Mouse (Mus musculus): Measurements from ENCODE around the gene Inhba. TPM values are rescaled to one million over a fixed set of nuclear protein-coding genes. Genes with fewer than 3 reads are reported as not detected.

Inhba gene
- polyA plus RNA-seq, 1 experiment from 2014 or later = 7.5 TPM

- WGBS = 84% methylated on average over 5 of the region's 5 CpGs
Observed at GRCm38 (mm10) chr13:16030557-16031057, 19.0 kb downstream of the Inhba start.

DNA sequence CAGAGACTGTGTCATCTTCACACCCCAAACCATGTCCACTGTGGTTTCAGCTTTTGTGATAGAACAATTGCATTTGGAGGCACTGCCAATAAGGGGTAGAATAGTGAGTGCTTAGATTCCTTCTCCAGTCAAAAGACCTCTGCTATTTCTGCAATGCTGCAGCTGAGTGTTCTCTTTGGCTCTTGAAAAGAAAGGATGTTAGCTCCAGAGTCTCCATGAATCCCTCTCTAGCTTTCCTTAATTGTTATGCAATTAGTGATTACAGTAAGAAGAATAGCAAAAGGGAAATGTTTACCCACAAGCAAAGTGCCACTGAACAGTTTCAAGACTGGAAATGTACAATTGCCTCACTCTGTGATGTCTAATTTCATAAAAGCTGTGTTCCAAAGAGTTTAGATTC, 20.8 kb downstream of the Inhba start:
- no peaks in the 10 kb centered on the region for H3K27me3 ChIP-seq
- H3K4me2 ChIP-seq (replicated peaks) = no peak overlapping the region
- ATAC-seq (replicated peaks) = no peak
- H3K36me3 ChIP-seq = no peaks in the 10 kb centered on the region
- no peak overlapping the region for H3K27ac ChIP-seq (replicated peaks)
- no peaks in the 10 kb centered on the region for H3K4me1 ChIP-seq
- H3K4me3 ChIP-seq = no peak overlapping the region
- no peak overlapping the region for H3K9ac ChIP-seq (replicated peaks)
- H3K9me3 ChIP-seq = no peaks in the 10 kb centered on the region

More at GRCm38 (mm10) chr13:16030557-16031057, 19.0 kb downstream of the Inhba start:
- Histone ChIP-seq H3K4me2 (replicated peaks) (no peak overlapping the region), H3K27ac (replicated peaks) (no peak overlapping the region), H3K4me1 (no peaks in the 10 kb centered on the region), H3K36me3 (no peaks in the 10 kb centered on the region), H3K9ac (replicated peaks) (no peak overlapping the region), H3K27me3 (no peaks in the 10 kb centered on the region), H3K9me3 (no peaks in the 10 kb centered on the region), H3K4me3 (no peak overlapping the region)
- ATAC-seq (replicated peaks) = no peak

- WGBS = 13% methylated on average over 6 of the region's 6 CpGs
- no peaks in the 10 kb centered on the region for H3K36me3 ChIP-seq
- ATAC-seq (replicated peaks) = no peak
Observed at GRCm38 (mm10) chr13:16032935-16033592, 21.4 kb downstream of the Inhba start.

DNA sequence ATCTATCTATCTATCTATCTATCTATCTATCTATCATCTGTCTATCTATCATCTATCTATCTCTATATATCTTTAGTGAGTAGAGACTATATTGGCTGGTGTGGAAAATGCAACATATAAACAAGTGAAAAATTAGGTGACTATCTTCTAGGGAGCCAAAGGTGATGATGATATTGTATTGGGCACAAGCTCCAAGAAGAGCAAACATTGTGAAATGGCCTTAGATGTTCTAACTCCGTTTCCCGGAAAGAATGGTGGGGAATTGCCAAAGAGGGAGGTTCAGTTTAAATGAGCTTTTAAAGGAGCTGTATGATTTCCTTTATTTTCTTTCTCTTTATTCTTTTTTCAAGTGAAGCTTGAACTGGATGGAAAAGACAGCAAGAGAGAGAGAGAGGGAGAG, 57.4 kb downstream of the Inhba start:
- H3K4me1 ChIP-seq = no peaks in the 10 kb centered on the region
- WGBS = 91% methylated on average over 2 of the region's 2 CpGs

More at GRCm38 (mm10) chr13:16032935-16033592, 21.4 kb downstream of the Inhba start:
- Histone ChIP-seq H3K4me1 (no peaks in the 10 kb centered on the region), H3K4me2 (replicated peaks) (no peak overlapping the region), H3K27me3 (no peaks in the 10 kb centered on the region), H3K4me3 (no peak overlapping the region), H3K9me3 (no peaks in the 10 kb centered on the region), H3K27ac (replicated peaks) (no peak overlapping the region), H3K9ac (replicated peaks) (no peak overlapping the region)

GRCm38 (mm10) chr13:16077276-16077675, 65.6 kb downstream of the Inhba start:
- no peaks in the 10 kb centered on the region for H3K9me3 ChIP-seq
- H3K4me3 ChIP-seq = no peak overlapping the region
- H3K4me1 ChIP-seq = peaks cover 5% of the 10 kb centered on the region; the same call in 1 of the 2 replicates
- no peak overlapping the region for H3K27ac ChIP-seq (replicated peaks)
- H3K9ac ChIP-seq (replicated peaks) = no peak overlapping the region
- ATAC-seq (replicated peaks) = no peak
- H3K27me3 ChIP-seq = no peaks in the 10 kb centered on the region
- no peak overlapping the region for H3K4me2 ChIP-seq (replicated peaks)
- H3K36me3 ChIP-seq = no peaks in the 10 kb centered on the region
- WGBS = 88% methylated on average over 5 of the region's 5 CpGs

More for the DNA sequence above, 57.4 kb downstream of the Inhba start:
- Histone ChIP-seq H3K4me2 (replicated peaks) (no peak overlapping the region), H3K9me3 (no peaks in the 10 kb centered on the region), H3K36me3 (no peaks in the 10 kb centered on the region), H3K4me3 (no peak overlapping the region), H3K27ac (replicated peaks) (no peak overlapping the region), H3K9ac (replicated peaks) (no peak overlapping the region), H3K27me3 (no peaks in the 10 kb centered on the region)
- no peak for ATAC-seq (replicated peaks)

- Histone ChIP-seq H3K36me3 (no peaks in the 10 kb centered on the region), H3K4me1 (peaks cover 5% of the 10 kb centered on the region; the same call in 1 of the 2 replicates), H3K27ac (replicated peaks) (no peak overlapping the region), H3K9ac (replicated peaks) (no peak overlapping the region), H3K4me3 (no peak overlapping the region), H3K9me3 (no peaks in the 10 kb centered on the region), H3K4me2 (replicated peaks) (no peak overlapping the region), H3K27me3 (no peaks in the 10 kb centered on the region)
- 62% methylated on average over 7 of the region's 7 CpGs for WGBS
- ATAC-seq (replicated peaks) = no peak
Observed at GRCm38 (mm10) chr13:16078216-16078731, 66.6 kb downstream of the Inhba start.

DNA sequence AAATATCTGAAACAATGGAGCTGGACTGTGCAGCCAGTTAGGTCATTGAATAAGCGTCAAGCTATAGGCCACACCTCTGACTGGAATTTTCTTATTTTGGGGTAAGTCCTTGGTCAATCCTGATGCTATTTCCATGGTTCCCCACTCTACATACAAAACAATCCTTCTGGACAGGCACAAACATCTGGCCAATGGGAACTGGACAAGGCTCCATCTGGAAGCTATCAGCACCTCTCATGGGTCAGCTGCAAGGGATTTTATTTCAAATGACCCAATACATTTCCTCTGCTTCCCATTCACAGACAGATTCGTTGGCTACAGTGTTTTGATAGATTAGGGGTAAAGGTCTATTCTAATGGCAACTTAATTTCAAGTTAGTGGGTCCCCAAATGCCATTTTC, 68.6 kb downstream of the Inhba start:
- no peak for ATAC-seq (replicated peaks)
- Histone ChIP-seq H3K36me3 (no peaks in the 10 kb centered on the region), H3K4me2 (replicated peaks) (no peak overlapping the region), H3K9ac (replicated peaks) (no peak overlapping the region), H3K9me3 (no peaks in the 10 kb centered on the region), H3K4me3 (no peak overlapping the region), H3K27ac (replicated peaks) (no peak overlapping the region), H3K4me1 (peaks cover 5% of the 10 kb centered on the region; the same call in 1 of the 2 replicates), H3K27me3 (no peaks in the 10 kb centered on the region)
- 57% methylated on average over 2 of the region's 2 CpGs for WGBS
